Mouse (Mus musculus) neutrophil, adult 65 days (primary cell): Measurements from ENCODE around the gene Galnt2. TPM values are rescaled to one million over a fixed set of nuclear protein-coding genes. Genes with fewer than 3 reads are reported as not detected.

Source experiments
- total RNA-seq: library from RNA; stranded (reverse); gene quantifications from 2 replicates; pipeline ENCODE4 v1.2.4, GENCODE M21; 2023

Gene Galnt2
- total RNA-seq: 7.6 and 17.7 TPM in 2 replicates

DNA sequence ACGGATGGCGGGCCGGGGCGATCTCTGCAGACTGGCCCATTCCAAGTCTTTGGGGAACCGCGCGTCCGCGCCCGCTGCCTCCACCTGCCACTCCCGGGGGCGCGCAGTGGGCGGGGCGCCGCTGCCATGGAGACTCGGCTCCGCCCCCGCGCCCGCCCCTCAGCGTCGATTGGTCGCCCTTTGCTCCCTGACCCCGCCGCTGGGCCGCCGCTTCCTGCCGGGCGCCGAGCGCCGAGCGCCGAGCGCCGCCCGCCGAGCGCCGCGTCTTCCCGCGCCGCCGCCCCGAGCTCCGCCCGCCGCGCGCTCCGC, at the start of gene Galnt2:
TSS of gene Galnt2 (plus strand) at position 216 of the 309 bp plus-strand sequence.

Other genes starting within 250 kb of the Galnt2 start
- 6.5 and 8.5 TPM in 2 replicates for gene Abcb10, start 248.3 kb upstream of the Galnt2 start, total RNA-seq
- gene Taf5l, start 210.0 kb upstream of the Galnt2 start, total RNA-seq: 15.4 and 18.0 TPM in 2 replicates
- 4.8 and 7.1 TPM in 2 replicates for gene Urb2, start 209.9 kb upstream of the Galnt2 start, total RNA-seq
- 0.44 TPM in 1 of 2 replicates, not detected in the other for gene Pgbd5, start 208.3 kb downstream of the Galnt2 start, total RNA-seq